ENCODE assay signal across 18 mouse cellular contexts in the genomic region with DNA sequence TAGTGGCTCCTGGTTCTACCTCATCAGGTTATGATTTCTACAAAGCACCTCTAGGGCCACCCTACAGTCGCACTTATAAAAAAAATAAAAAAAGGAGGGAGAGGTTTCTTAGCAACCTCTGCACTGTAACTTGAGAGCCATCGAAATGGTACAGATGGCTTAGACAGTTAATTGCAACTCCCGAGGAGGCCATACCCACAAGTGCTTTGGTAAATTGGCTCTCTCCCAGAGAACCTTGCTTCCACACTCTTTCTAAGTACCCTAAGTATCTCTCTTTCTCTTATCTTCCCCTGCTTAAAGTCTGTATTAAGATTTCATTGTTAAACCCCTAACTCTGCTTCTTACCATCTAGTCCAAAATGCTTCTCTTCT. TPM values are rescaled to one million over a fixed set of nuclear protein-coding genes. Genes with fewer than 3 reads are reported as not detected.
A peak's percentile ranks its signal among the peaks of the same experiment; 100 is the strongest.
DNase-seq lines count a peak whose midpoint lies in the region; ATAC-seq and TF ChIP-seq lines count a peak whose summit lies in the region.
"Had no signal": no experiment of that assay in that cellular context is flagged by ENCODE, and none has a peak within 500 bp of the region (broad histone marks: within the 10 kb centered on the region; RNA-seq: fewer than 3 reads in every experiment).

No protein-coding gene starts in this region.

- no peaks in the 10 kb centered on the region for H3K27me3 ChIP-seq in kidney, embryonic 14.5 days (ENCODE audit: control insufficient read depth, insufficient read depth, low read length)
- H3K27me3 ChIP-seq in midbrain, embryonic 13.5 days: no peaks in the 10 kb centered on the region
- H3K27me3 ChIP-seq in midbrain, postnatal 0 days (ENCODE audit: insufficient read depth, low read length): no peaks in the 10 kb centered on the region
- no peaks in the 10 kb centered on the region for H3K27me3 ChIP-seq in forebrain, postnatal 0 days (ENCODE audit: insufficient read depth, low read length)
- H3K27me3 ChIP-seq: neural tube, embryonic 12.5 days had no signal

- H3K4me2 ChIP-seq in kidney, embryonic 14.5 days (replicated peaks; ENCODE audit: low read depth, low read length): no peak overlapping the region
- no peak overlapping the region for H3K4me2 ChIP-seq in midbrain, embryonic 13.5 days (replicated peaks)
- H3K4me2 ChIP-seq in midbrain, postnatal 0 days (ENCODE audit: low read depth, low read length, poor library complexity, severe bottlenecking): no peak overlapping the region
- H3K4me2 ChIP-seq in forebrain, postnatal 0 days (ENCODE audit: low read depth): no peak overlapping the region
- H3K4me2 ChIP-seq: liver, embryonic 11.5 days; neural tube, embryonic 12.5 days had no signal

- no peak overlapping the region for H3K4me3 ChIP-seq in kidney, embryonic 14.5 days (ENCODE audit: low read length)
- no peak overlapping the region for H3K4me3 ChIP-seq in midbrain, embryonic 13.5 days (replicated peaks)
- H3K4me3 ChIP-seq in midbrain, postnatal 0 days (ENCODE audit: low read depth, low read length): no peak overlapping the region
- H3K4me3 ChIP-seq in forebrain, postnatal 0 days (ENCODE audit: low read depth, low read length): no peak overlapping the region
- H3K4me3 ChIP-seq: gastrocnemius, adult 2 months; heart, embryonic 10.5 days; megakaryocyte, embryonic 14.5 days; neural tube, embryonic 12.5 days had no signal

- peak overlapping the region; percentile 67; the same call in 1 of the 2 replicates for H3K27ac ChIP-seq in kidney, embryonic 14.5 days (ENCODE audit: low read depth, low read length)
- peak overlapping the region; percentile 81 for H3K27ac ChIP-seq in midbrain, embryonic 13.5 days
- H3K27ac ChIP-seq in midbrain, postnatal 0 days (ENCODE audit: low read depth, low read length): no peak overlapping the region
- peak overlapping the region; percentile 50; the same call in 1 of the 2 replicates for H3K27ac ChIP-seq in forebrain, postnatal 0 days (ENCODE audit: low read depth, low read length)
- H3K27ac ChIP-seq: gastrocnemius, adult 2 months; neural tube, embryonic 12.5 days had no signal

- intact Hi-C loops in left cerebral cortex, postnatal 25 days (cut with DNase I): no loop called here

- no peak for DNase-seq in kidney, postnatal 10 days
- no peak for DNase-seq in midbrain, postnatal 0 days (ENCODE audit: low spot score)
- DNase-seq in forebrain, postnatal 0 days: peak; percentile 45
- no peak for DNase-seq in thymus, postnatal 4 days
- DNase-seq in left cerebral cortex, postnatal 25 days (ENCODE audit: low spot score in 2 of 2): no peak
- DNase-seq: B cell, adult 2 months; gastrocnemius, adult 2 months; right cerebral cortex, postnatal 14 days; thymus, postnatal 25 days had no signal

- peak; percentile 18; the same call in 1 of the 2 replicates for ATAC-seq in kidney, embryonic 14.5 days (ENCODE audit: low FRiP score, low TSS enrichment)
- no peak for ATAC-seq in midbrain, embryonic 13.5 days
- no peak for ATAC-seq in midbrain, postnatal 0 days (ENCODE audit: low FRiP score)
- ATAC-seq in forebrain, postnatal 0 days: no peak
- peak; percentile 32 for ATAC-seq in megakaryocyte-erythroid progenitor cell, adult 5-6 weeks (replicated peaks; ENCODE audit: low FRiP score, low TSS enrichment, poor library complexity, severe bottlenecking)
- ATAC-seq: activated CD4-positive, CD25-positive, alpha-beta regulatory T cell, adult 4 months had no signal

- no peak for TF ChIP-seq CTCF in midbrain, postnatal 0 days (IDR thresholded peaks at IDR 0.05)
- TF ChIP-seq CTCF in forebrain, postnatal 0 days (IDR thresholded peaks at IDR 0.05; ENCODE audit: low read depth): no peak

- peaks cover 47% of the 10 kb centered on the region for H3K4me1 ChIP-seq in kidney, embryonic 14.5 days (ENCODE audit: control insufficient read depth, insufficient read depth, low read length)
- peaks cover 50% of the 10 kb centered on the region for H3K4me1 ChIP-seq in midbrain, embryonic 13.5 days (replicated peaks)
- peaks cover 6% of the 10 kb centered on the region for H3K4me1 ChIP-seq in midbrain, postnatal 0 days (ENCODE audit: insufficient read depth, low read length)
- H3K4me1 ChIP-seq in forebrain, postnatal 0 days (ENCODE audit: insufficient read depth): peaks cover 25% of the 10 kb centered on the region

- no peaks in the 10 kb centered on the region for H3K9me3 ChIP-seq in kidney, embryonic 14.5 days (ENCODE audit: control insufficient read depth, low read length)
- H3K9me3 ChIP-seq in midbrain, embryonic 13.5 days: no peaks in the 10 kb centered on the region
- no peaks in the 10 kb centered on the region for H3K9me3 ChIP-seq in midbrain, postnatal 0 days (ENCODE audit: low read length)
- H3K9me3 ChIP-seq in forebrain, postnatal 0 days (ENCODE audit: low read length): no peaks in the 10 kb centered on the region
- H3K9me3 ChIP-seq: G1E; heart, embryonic 10.5 days; megakaryocyte, embryonic 14.5 days; neural tube, embryonic 12.5 days had no signal

- H3K9ac ChIP-seq in kidney, embryonic 14.5 days (ENCODE audit: low read depth, low read length): no peak overlapping the region
- H3K9ac ChIP-seq in midbrain, embryonic 13.5 days (replicated peaks): no peak overlapping the region
- no peak overlapping the region for H3K9ac ChIP-seq in midbrain, postnatal 0 days (replicated peaks; ENCODE audit: low read length, poor library complexity, severe bottlenecking)
- no peak overlapping the region for H3K9ac ChIP-seq in forebrain, postnatal 0 days
- H3K9ac ChIP-seq: neural tube, embryonic 12.5 days had no signal

- no peaks in the 10 kb centered on the region for H3K36me3 ChIP-seq in kidney, embryonic 14.5 days (ENCODE audit: control insufficient read depth, insufficient read depth, low read length)
- H3K36me3 ChIP-seq in midbrain, embryonic 13.5 days: no peaks in the 10 kb centered on the region
- no peaks in the 10 kb centered on the region for H3K36me3 ChIP-seq in midbrain, postnatal 0 days (ENCODE audit: insufficient read depth, low read length)
- no peaks in the 10 kb centered on the region for H3K36me3 ChIP-seq in forebrain, postnatal 0 days (ENCODE audit: insufficient read depth)
- H3K36me3 ChIP-seq: G1E; heart, embryonic 10.5 days; neural tube, embryonic 12.5 days had no signal

- 4% methylated on average over 3 of the region's 3 CpGs for WGBS in kidney, embryonic 14.5 days
- WGBS in midbrain, embryonic 13.5 days: 46% methylated on average over 3 of the region's 3 CpGs
- WGBS in midbrain, postnatal 0 days: 36% methylated on average over 3 of the region's 3 CpGs
- WGBS in forebrain, postnatal 0 days: 12% methylated on average over 3 of the region's 3 CpGs

RNA-seq across cellular contexts. Expression of a gene that starts 41.5 kb away (rescaled TPM):
- 6.8 and 8.8 TPM in 2 replicates for polyA plus RNA-seq in kidney, embryonic 14.5 days (2014; fragmentation: Nextera tagmentation; extraction: Ambion mirVana)
- 2.0 and 2.7 TPM in 2 replicates for polyA plus RNA-seq in midbrain, embryonic 13.5 days (2015; fragmentation: Nextera tagmentation; extraction: Ambion mirVana)
- total RNA-seq in midbrain, postnatal 0 days (2014; rRNA removed): 13.7 and 15.0 TPM in 2 replicates
- polyA plus RNA-seq in midbrain, postnatal 0 days (2015; fragmentation: Nextera tagmentation; extraction: Ambion mirVana): 0.60 and 0.79 TPM in 2 replicates
- total RNA-seq in forebrain, postnatal 0 days (2014; rRNA removed): 6.5 and 13.0 TPM in 2 replicates
- 0.62 and 0.97 TPM in 2 replicates for polyA plus RNA-seq in forebrain, postnatal 0 days (2015; fragmentation: Nextera tagmentation; extraction: Ambion mirVana)
- total RNA-seq in megakaryocyte-erythroid progenitor cell, adult 5-6 weeks (2014; fragmentation: Nextera tagmentation): 3.8 and 7.5 TPM in 2 replicates
- 1.3 and 9.0 TPM in 2 replicates for total RNA-seq in megakaryocyte-erythroid progenitor cell, adult 5-6 weeks (2017)
- total RNA-seq in left cerebral cortex, postnatal 25 days (2021): 1 to 10 TPM; 3.1 to 3.9 TPM

Comparison
In these comparisons a context has a peak if more than half of its experiments do, and no peak if none do; other contexts are left out.
1. ATAC-seq: peak in kidney, embryonic 14.5 days (single experiment) and megakaryocyte-erythroid progenitor cell, adult 5-6 weeks (single experiment); none in midbrain, embryonic 13.5 days (single experiment), midbrain, postnatal 0 days (single experiment) and forebrain, postnatal 0 days (single experiment).